Mouse (Mus musculus): ENCODE data around the gene Edc3.

DNA sequence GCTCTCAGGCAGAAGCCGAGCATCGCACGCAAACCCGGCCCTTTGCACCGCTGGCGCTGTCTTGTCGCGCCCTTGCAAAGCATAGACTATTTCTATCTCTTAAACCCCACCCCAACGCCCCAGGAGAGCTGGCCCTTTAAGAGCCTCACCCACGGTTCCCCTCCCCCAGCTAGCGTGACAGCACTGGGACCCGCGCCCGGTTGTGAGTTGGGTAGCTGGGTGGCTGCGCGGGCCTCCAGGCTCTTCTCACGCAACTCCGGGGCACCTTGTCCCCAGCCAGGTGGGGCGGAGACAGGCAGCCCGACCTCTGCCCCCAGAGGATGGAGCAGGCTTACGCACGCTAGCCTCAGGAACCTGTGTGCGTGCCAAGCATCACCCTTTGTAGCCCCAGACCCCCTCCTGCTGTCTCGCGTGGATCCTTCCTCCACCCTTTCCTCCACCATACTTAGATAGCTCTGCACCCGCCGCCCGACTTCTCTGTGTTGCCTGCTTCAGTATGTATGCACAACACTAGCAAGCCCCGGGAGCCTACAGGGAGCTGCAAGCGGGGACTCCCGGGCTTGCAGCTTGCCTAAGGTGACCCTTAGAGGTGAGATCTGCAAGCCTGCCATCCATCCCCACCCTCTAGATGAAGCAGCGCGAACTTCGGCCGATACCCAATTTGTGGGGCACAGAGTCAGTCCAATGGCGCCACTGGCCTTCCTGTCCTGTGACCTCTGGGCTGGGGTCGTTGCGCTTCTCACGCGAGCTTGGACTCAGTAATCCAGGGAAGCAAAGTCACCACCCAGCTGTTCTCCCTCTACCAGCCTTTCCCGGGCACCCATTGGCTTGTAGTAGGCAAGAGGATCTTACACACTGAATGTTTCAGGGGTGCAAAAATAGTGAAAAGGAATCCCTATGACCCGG is 11.7 kb upstream of the Edc3 start:
- TF ChIP-seq CTCF (IDR thresholded peaks at IDR 0.05; ENCODE audit: extremely low read depth, insufficient read depth, low read length) (no peak), POLR2A (IDR thresholded peaks at IDR 0.05; ENCODE audit: extremely low read depth, insufficient read depth, low read length) (no peak)
